Mouse (Mus musculus) liver, embryonic 11.5 days (tissue): Measurements from ENCODE around the gene Eci3. TPM values are rescaled to one million over a fixed set of nuclear protein-coding genes. Genes with fewer than 3 reads are reported as not detected.
A peak's percentile ranks its signal among the peaks of the same experiment; 100 is the strongest.
"Not testable (repeated sequence)": the region's sequence is repeated elsewhere in the genome, so short reads cannot be mapped to it uniquely, and the experiment has no call there.

Experiments used
- ATAC-seq: fragments of 200-750 bp; cut with Nextera tagmentation; replicated peaks from 2 replicates; pipeline ENCODE4 v1.8.0; 2017; ENCODE audit warnings: moderate number of reproducible peaks, mild to moderate bottlenecking, moderate TSS enrichment, moderate library complexity; ENCODE audit not compliant: low FRiP score
- DNase-seq: peaks from one replicate; pipeline ENCODE4 v3.0.0-alpha.2; 2017; ENCODE audit warnings: low spot score
- H3K27ac ChIP-seq: fragments of 300-500 bp; sonication (generic); 2 replicates; pipeline ENCODE4 v1.5.1; 2014; ENCODE audit warnings: mild to moderate bottlenecking, low read depth, low read length, control low read depth
- H3K27me3 ChIP-seq: fragments of 300-500 bp; sonication (generic); replicated peaks from 2 replicates; pipeline ENCODE4 v1.6.1; 2014; ENCODE audit warnings: low read length, mixed read lengths; ENCODE audit not compliant: control insufficient read depth, insufficient read depth
- H3K36me3 ChIP-seq: fragments of 300-500 bp; sonication (generic); 2 replicates; pipeline ENCODE4 v1.6.1; 2014; ENCODE audit warnings: mild to moderate bottlenecking, low read length, moderate library complexity, mixed read lengths; ENCODE audit not compliant: control insufficient read depth, insufficient read depth
- H3K4me1 ChIP-seq: fragments of 300-500 bp; sonication (generic); replicated peaks from 2 replicates; pipeline ENCODE4 v1.6.1; 2014; ENCODE audit warnings: low read length, mixed read lengths; ENCODE audit not compliant: control insufficient read depth, insufficient read depth
- H3K4me2 ChIP-seq: fragments of 300-500 bp; sonication (generic); 2 replicates; pipeline ENCODE4 v1.6.1; 2014; ENCODE audit warnings: mild to moderate bottlenecking, control low read depth, moderate library complexity
- H3K4me3 ChIP-seq: fragments of 300-500 bp; sonication (generic); 2 replicates; pipeline ENCODE4 v1.5.1; 2014; ENCODE audit warnings: low read depth, low read length, control low read depth
- H3K9ac ChIP-seq: fragments of 300-500 bp; sonication (generic); 2 replicates; pipeline ENCODE4 v1.6.1; 2014; ENCODE audit warnings: low read depth, low read length, control low read depth
- H3K9me3 ChIP-seq: fragments of 300-500 bp; sonication (generic); 2 replicates; pipeline ENCODE4 v1.6.1; 2016; ENCODE audit warnings: low read length, inconsistent platforms, mixed read lengths; ENCODE audit not compliant: control insufficient read depth
- WGBS: fragments of 180-500 bp; shearing (Covaris S2); extraction: QIAGEN DNeasy Blood & Tissue Kit; methylation state at CpG from one replicate; pipeline ENCODE4 v1.1.7; 2014; 5-methylcytosine and 5-hydroxymethylcytosine counted together
- polyA plus RNA-seq: library from polyadenylated mRNA; unstranded; fragments of >200 nt; fragmentation: Nextera tagmentation; extraction: Ambion mirVana; gene quantifications from 2 replicates; pipeline ENCODE4 v1.2.1, GENCODE M21; 2014

Gene Eci3
- polyA plus RNA-seq, 1 experiment from 2014 or later: 0.37 TPM

DNA sequence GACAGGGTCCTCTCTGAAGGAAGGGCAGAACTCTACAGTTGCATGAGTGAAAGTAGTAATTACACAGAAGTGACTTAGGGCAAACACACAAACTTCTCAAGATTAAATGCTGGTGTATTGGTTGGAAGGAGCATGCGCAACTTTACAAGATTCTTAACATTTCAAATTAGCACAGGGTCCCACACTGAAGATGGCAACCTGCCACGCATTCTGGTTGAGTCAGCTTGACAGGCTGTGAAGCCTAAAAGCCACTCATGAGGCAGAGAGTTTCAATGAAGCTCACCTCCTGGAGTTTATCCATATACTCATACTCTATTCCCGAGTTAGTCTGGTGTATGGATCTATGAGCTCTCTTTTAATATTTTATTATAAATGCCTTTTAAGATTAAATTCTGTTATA lies 5.5 kb downstream of the Eci3 start:
- WGBS: 81% methylated on average over 3 of the region's 3 CpGs
- H3K4me3 ChIP-seq, H3K9me3 ChIP-seq: not testable (repeated sequence)

DNA sequence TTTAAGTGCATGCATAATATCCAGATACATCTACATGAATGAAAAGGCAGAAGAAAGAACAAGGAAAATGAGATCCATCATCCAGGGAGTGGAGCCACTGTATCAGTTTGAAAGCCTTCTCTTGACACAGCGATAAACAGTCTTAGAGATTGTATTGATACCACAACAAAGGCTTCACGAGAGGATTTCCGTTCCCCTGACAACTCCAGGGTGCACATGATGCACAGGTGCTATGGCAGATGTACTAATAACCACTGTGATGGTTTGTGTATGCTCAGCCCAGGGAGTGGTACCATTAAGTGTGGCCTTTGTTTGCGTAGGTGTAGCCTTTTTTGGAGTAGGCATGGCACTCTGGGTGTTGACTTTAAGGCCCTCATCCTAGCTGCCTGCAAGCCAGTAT lies 6.7 kb downstream of the Eci3 start:
- ATAC-seq (no peak), DNase-seq (peak; percentile 9)
- Histone ChIP-seq H3K36me3 (no peaks in the 10 kb centered on the region), H3K9me3 (no peaks in the 10 kb centered on the region), H3K9ac (no peak overlapping the region), H3K4me1 (no peaks in the 10 kb centered on the region), H3K27me3 (no peaks in the 10 kb centered on the region), H3K4me2 (no peak overlapping the region), H3K4me3 (no peak overlapping the region), H3K27ac (no peak overlapping the region)
- 76% methylated on average over 4 of the region's 4 CpGs for WGBS

More for the DNA sequence above, 5.5 kb downstream of the Eci3 start:
- DNase-seq, ATAC-seq, H3K4me2 ChIP-seq, H3K4me1 ChIP-seq, H3K27ac ChIP-seq, H3K27me3 ChIP-seq, H3K36me3 ChIP-seq, H3K9ac ChIP-seq: not testable (repeated sequence)

DNA sequence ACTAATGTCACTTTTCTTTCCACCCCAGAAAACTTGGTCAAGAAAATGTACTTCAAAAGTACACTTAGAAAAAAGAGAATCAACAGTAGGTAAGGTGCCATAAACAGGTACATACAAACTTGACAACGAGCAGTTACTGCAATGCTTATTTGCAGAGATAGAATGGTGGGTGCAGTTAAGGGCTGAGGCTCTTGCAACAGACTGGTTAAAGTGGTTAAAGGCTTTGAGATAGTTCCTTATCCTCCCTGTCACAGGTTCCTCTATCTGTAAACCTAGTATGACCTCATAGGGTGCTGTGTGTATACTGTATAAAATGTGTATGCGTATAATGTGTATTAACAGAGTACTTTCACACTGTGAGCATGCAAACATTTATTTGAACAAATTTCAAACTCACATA lies 12.2 kb downstream of the Eci3 start:
- not testable (repeated sequence) for H3K4me2 ChIP-seq, H3K9ac ChIP-seq, DNase-seq, H3K36me3 ChIP-seq, H3K4me1 ChIP-seq, H3K9me3 ChIP-seq, H3K27me3 ChIP-seq, H3K4me3 ChIP-seq, H3K27ac ChIP-seq
- ATAC-seq: peak; percentile 74
- WGBS: 46% methylated on average over 2 of the region's 2 CpGs

DNA sequence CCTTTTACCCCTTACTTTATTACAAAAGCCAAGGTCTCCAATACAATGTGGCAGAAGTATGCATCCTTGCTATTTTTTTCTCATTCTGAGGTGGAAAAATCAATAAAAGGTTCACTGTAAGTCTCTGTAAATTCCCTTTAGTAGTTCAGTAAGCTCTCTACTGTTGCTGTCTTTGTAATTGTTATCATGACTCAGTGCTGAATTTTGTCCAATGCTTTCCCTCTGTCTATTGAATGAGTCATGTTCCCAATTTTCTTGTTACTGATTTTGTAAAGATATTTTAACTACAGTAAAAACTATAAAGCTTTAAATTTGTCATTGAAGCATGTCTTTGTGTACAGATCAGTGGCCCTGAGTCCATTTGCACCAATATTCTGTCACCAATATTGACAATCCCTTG lies 21.2 kb downstream of the Eci3 start:
- Histone ChIP-seq H3K36me3 (no peaks in the 10 kb centered on the region), H3K4me3 (no peak overlapping the region), H3K27ac (no peak overlapping the region), H3K9me3 (no peaks in the 10 kb centered on the region), H3K9ac (no peak overlapping the region), H3K27me3 (no peaks in the 10 kb centered on the region), H3K4me2 (no peak overlapping the region), H3K4me1 (no peaks in the 10 kb centered on the region)
- no peak for DNase-seq
- no peak for ATAC-seq

DNA sequence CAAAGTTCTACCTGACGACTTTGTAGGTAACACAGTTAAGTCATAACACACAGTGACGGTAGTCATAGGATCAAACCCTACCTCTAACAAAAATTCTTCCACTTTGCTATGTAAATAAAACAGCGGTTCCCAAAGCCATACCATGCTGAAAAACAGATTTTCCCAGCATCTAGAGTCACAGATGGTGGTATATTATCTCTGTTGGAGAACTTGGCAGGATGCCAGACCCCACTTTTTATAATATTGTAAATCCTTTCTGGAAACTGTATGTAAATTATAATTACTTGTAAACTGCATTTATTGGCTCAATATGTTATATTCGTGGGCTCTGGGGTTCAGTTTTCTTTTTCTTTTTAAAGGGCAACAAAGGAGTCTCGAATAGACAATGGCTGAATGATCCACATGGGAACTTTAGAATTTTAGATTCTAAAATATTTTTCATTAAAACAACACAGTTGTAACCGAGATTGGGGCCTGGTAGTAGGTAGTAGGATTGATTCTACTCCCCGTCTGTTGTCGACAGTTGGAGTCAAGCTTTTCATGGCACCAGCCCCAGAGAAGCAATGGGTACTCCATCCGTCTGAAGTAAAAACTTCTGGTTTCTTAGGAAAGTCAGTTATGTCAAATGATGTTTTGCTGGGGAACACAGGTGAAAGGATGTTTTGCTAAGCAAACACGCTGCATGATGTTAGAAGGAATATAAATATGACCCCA lies 28.5 kb downstream of the Eci3 start:
- H3K27ac ChIP-seq: no peak overlapping the region
- DNase-seq: no peak
- no peak overlapping the region for H3K9ac ChIP-seq
- H3K36me3 ChIP-seq: no peaks in the 10 kb centered on the region
- no peak overlapping the region for H3K4me3 ChIP-seq
- WGBS: 73% methylated on average over 10 of the region's 10 CpGs
- no peaks in the 10 kb centered on the region for H3K4me1 ChIP-seq
- no peaks in the 10 kb centered on the region for H3K27me3 ChIP-seq
- no peak for ATAC-seq
- H3K4me2 ChIP-seq: no peak overlapping the region
- no peaks in the 10 kb centered on the region for H3K9me3 ChIP-seq

DNA sequence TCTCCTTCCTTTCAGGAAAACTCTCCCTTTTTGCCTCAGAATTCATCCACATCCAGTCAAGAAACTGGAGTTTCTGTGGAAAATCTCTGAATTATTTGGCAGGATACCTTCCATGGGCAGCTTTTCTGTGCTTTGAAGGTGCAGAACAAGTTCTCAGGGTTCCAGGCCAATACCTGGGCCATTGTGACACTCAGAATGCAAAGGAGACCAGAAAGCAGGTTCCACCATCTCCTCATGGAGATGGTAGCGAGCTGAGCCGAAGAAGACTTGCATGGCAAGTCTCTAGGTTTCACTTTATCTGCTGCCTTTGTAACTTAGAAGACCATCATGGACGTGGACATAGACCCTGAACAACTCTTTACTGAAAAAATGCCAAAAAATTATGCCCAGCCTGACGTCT lies 39.4 kb downstream of the Eci3 start, which contains the start of the genes Fam217a and 4933417A18Rik:
Gene Fam217a, minus strand, starts transcription at position 101 of the 400 bp plus-strand sequence.
Gene 4933417A18Rik, plus strand, starts transcription at position 200 of the 400 bp plus-strand sequence.
- H3K4me2 ChIP-seq: no peak within 1 kb of the TSS
- H3K9me3 ChIP-seq: no peaks in the 10 kb centered on the region
- H3K36me3 ChIP-seq: no peaks in the 10 kb centered on the region
- DNase-seq (no peak), ATAC-seq (no peak)
- H3K27me3 ChIP-seq: no peaks in the 10 kb centered on the region
- WGBS: 74% methylated on average over 4 of the region's 4 CpGs
- no peaks in the 10 kb centered on the region for H3K4me1 ChIP-seq
- no peak within 1 kb of the TSS for H3K27ac ChIP-seq
- H3K4me3 ChIP-seq: no peak within 1 kb of the TSS
- H3K9ac ChIP-seq: no peak within 1 kb of the TSS

DNA sequence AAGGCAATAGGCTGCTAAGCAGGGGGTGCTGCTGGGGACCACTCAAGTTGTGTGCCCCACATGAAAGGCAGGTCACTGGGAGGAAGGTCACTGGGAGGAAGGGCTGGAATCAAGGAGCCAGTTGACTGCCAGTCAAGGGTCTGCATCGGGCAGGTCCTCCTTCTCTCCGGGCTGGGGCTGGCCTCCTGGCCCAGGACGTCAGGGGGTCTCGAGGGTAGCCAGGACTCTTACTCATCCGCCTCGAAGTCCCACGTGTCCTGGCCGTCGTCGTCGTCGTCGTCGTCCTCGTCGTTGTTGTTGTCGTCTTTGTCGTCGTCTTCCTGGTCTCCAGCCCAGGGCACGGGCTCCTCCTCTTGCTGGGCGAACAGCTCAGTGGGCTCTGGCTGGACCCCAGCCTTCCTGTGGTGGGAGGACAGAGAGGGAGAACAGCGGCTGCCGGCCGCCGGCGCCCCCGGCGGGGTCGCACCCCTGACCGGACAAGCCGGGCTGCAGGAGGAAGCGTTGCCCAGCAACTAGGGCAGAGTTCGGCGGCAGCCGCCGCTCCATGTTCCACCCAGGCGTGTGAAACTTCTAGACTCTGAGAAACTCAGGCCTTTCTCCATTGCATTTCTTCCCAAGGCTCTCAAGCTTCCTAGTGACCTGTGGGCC lies 47.0 kb downstream of the Eci3 start:
- peak overlapping the region; percentile 40; the same call in 1 of the 2 replicates for H3K9ac ChIP-seq
- H3K27ac ChIP-seq: no peak overlapping the region
- no peaks in the 10 kb centered on the region for H3K36me3 ChIP-seq
- H3K9me3 ChIP-seq: no peaks in the 10 kb centered on the region
- WGBS: 31% methylated on average over 36 of the region's 37 CpGs
- no peaks in the 10 kb centered on the region for H3K27me3 ChIP-seq
- peak overlapping the region; percentile 27 for H3K4me3 ChIP-seq
- no peaks in the 10 kb centered on the region; the same call in 1 of the 2 replicates for H3K4me1 ChIP-seq
- H3K4me2 ChIP-seq: peak overlapping the region; percentile 64
- ATAC-seq (no peak), DNase-seq (peak; percentile 41)

DNA sequence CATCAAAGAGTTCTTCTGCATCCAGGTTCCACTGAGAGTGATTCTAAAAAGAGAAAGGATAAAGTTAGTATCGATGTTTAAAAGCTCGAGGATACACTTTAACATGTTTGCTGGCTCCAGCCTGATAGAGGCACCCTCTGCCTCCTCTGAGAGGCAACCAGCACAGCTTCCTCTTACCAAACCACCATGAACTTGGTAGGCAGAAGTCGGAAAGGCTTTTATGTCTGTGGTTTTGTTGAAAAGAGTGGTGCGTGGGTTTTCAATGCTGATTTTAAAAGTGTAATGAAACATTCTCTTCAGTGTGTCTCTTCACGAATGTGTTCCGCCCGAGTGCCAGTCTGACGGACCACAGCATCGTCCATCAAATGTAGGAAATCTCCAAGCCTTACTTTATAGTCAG lies 49.0 kb downstream of the Eci3 start:
- Histone ChIP-seq H3K27ac (no peak overlapping the region), H3K9ac (no peak overlapping the region), H3K9me3 (no peaks in the 10 kb centered on the region), H3K27me3 (no peaks in the 10 kb centered on the region), H3K4me1 (no peaks in the 10 kb centered on the region; the same call in 1 of the 2 replicates), H3K36me3 (no peaks in the 10 kb centered on the region), H3K4me2 (no peak overlapping the region), H3K4me3 (no peak overlapping the region)
- ATAC-seq: no peak
- DNase-seq: no peak
- WGBS: 66% methylated on average over 9 of the region's 9 CpGs
